Mouse (Mus musculus) granulocyte monocyte progenitor cell, adult 5-6 weeks (primary cell): ENCODE data around the gene Smyd3. TPM values are rescaled to one million over a fixed set of nuclear protein-coding genes. Genes with fewer than 3 reads are reported as not detected.

Experiments used
- ATAC-seq: replicated peaks from 2 replicates; pipeline ENCODE4 v1.8.0; 2016; ENCODE audit warnings: mild to moderate bottlenecking, moderate TSS enrichment, inconsistent platforms; ENCODE audit not compliant: poor library complexity, severe bottlenecking
- total RNA-seq, 2 experiments: library from RNA; stranded (forward) in 1 of 2; stranded (reverse) in 1 of 2; fragments of 200-712, 200-1000 nt in 1 of 2; fragments of >200 nt in 1 of 2; fragmentation: Nextera tagmentation in 1 of 2; gene quantifications; 2 replicates each; pipeline ENCODE4 v1.2.3; 2014 to 2017

Gene Smyd3
- total RNA-seq, 2 experiments from 2014 or later = 30.2 to 34.9 TPM

GRCm38 (mm10) chr1:179192781-179193180 is 325.1 kb downstream of the Smyd3 start:
- no peak for ATAC-seq

GRCm38 (mm10) chr1:179190837-179191236 is 327.0 kb downstream of the Smyd3 start:
- ATAC-seq = no peak

DNA sequence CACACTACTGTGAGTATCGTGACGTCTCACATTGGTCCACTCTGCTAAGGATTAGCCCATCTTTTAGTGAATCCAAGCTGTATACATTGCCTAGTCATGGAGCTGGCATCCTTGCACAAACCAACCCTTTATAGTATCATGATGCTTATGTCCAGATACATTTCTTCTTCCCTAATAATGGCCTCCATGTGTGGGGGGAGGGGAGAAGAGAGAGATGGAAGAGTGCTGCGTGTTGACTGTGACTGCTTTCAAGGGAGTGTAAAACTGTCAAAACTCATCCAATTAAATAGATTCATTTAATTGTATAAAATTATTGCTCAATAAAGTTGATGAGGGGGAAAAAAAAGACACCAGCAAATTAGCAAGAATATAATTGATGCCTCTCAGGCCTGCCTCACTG is 330.7 kb downstream of the Smyd3 start:
- ATAC-seq = no peak

GRCm38 (mm10) chr1:179184631-179185030 is 333.2 kb downstream of the Smyd3 start:
- no peak for ATAC-seq

DNA sequence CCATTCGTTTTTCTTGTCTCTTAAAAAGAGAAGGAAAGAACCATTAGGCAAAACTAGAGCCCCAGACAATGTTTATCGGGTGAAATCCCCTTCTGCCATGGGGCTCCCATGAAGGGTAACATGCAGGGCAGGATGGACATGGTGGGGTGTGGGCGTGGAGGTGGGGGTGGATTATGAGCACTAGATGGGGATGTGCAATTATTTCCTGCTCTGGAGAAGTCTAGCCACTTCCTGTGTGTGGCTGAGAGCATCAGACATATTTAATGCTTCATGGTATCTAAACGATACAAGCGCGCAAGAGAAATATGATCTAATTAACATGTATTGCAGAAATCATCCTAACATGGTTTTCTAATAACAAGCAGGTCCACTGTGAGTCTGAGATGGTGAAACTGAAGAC is 334.3 kb downstream of the Smyd3 start:
- peak; percentile 62 for ATAC-seq

DNA sequence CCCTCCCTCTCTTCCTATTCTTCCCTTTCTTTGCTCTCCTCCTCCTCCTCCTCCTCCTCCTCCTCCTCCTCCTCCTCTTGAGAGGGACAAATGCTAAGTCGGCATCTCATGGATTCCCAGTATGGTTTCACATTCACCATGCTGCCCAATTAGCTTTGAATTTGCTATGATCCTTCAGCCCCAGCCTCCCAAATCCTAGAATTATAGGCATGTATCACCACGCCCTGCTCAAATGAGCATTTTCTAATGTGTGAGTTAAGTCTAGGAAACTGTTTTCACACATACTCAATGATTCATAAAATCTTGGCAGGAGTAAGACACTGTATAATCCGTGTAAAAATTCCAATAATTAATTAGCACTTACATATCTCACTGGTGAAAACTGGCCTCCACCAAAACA is 337.3 kb downstream of the Smyd3 start:
- ATAC-seq = no peak

- no peak for ATAC-seq
Observed at GRCm38 (mm10) chr1:179176861-179177658, 340.8 kb downstream of the Smyd3 start.

- no peak for ATAC-seq
Observed at GRCm38 (mm10) chr1:179174241-179174640, 343.6 kb downstream of the Smyd3 start.

GRCm38 (mm10) chr1:179170555-179170954 is 347.3 kb downstream of the Smyd3 start:
- no peak for ATAC-seq

GRCm38 (mm10) chr1:179169749-179170148 is 348.1 kb downstream of the Smyd3 start:
- ATAC-seq = peak; percentile 71

DNA sequence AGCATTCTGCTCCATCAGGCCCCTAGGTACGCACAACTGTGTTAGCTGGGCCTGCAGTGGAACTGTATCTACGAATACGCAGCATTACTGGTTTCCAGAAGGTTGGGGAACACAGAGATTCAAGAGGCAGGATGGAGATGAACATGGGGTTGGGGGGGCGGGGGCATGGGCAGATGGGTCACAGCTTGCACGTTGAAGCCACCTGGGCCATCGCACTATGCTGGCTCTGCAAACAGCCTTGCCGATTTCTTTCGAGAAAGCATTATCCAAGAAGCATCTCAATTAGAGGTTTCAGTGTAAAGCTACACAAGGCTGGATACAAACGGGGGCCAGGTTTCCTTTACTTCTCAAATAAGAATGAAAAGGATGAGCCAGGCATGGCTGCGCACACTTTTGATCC is 348.7 kb downstream of the Smyd3 start:
- no peak for ATAC-seq

- peak; percentile 70 for ATAC-seq
Observed at GRCm38 (mm10) chr1:179164219-179164618, 353.6 kb downstream of the Smyd3 start.

DNA sequence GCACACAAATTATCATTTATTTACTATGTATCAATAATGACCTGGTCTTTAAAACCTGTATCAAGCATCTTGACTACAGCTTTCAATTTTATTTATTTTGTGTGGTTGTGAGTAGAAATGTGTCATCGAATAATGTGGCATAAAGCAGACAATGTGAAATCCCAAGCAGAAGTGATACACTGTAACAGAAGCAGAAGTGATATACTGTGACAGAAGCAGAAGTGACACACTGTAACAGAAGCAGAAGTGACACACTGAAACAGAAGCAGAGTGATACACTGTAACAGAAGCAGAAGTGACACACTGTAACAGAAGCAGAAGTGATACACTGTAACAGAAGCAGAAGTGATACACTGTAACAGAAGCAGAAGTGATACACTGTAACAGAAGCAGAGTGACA is 355.1 kb downstream of the Smyd3 start:
- peak; percentile 63 for ATAC-seq

DNA sequence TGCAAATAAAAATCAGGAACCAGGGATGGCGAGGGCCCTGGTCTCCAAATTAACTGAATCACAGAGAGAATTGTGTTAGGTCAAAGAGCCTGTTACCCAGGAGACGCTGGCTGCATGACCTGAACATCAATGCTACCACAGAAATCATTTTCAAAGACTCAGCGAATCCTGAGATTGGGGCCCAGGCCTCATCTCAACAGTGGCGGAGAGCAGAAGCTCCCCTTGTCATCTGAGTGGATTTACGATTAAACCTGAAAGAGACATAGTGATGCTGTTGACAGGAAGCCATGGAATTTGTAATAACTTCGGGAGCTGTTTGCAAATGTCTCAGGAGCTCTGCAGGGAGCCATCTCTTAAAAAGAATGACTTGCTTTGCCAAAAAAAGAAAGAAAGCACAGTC is 355.9 kb downstream of the Smyd3 start:
- no peak for ATAC-seq

- no peak for ATAC-seq
Observed at GRCm38 (mm10) chr1:179160697-179161096, 357.1 kb downstream of the Smyd3 start.

GRCm38 (mm10) chr1:179152376-179152775 is 365.5 kb downstream of the Smyd3 start:
- ATAC-seq = no peak

DNA sequence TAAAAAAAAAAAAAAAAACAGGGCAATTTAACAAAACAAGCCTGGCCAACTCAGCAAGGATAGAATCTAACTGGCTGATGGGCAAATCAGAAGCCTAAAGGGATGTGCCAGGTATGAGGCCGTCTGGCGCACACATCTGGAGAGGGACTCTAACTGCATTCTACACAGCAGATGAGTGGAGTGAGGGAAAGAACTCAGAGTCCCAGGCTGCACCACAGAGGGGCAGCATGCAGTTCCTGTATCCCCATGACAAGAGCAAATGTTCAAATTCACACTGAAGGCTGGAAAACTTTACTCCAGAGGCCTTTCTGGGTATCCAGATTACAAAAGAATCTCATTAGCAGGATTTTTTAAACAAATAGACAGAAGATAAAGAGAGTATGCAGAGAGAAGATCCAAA is 366.6 kb downstream of the Smyd3 start:
- no peak for ATAC-seq

DNA sequence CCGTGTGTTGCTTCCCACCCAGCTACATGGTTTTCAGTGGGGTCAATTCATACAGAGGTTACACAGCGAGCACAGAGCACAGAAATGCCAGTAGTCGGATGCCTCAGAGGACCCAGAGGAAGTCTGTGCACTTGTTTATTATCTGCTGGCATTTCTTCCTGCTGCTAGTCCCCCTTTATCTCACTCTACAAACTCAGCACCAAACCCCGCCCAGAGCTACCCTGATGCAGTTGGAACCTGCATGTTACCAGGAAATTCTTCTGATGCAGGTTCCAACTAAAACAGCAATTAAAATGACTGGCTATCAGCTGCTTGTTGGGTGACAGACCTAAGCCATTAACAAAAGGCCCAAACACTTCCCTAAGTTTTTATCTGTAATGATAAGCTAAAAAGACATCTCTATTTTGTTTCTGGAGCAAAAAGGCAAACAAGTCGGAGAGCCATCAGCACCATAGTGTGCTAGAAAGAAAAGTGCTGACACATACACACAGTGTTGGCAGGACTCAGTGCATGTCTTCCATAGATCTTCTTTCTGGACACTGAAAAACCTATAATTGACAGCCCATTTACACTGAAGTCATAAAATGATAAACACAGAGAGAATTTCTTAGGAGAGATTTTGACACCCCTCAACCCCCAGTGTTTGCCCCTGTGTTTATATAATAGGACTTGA is 368.2 kb downstream of the Smyd3 start:
- ATAC-seq = no peak

DNA sequence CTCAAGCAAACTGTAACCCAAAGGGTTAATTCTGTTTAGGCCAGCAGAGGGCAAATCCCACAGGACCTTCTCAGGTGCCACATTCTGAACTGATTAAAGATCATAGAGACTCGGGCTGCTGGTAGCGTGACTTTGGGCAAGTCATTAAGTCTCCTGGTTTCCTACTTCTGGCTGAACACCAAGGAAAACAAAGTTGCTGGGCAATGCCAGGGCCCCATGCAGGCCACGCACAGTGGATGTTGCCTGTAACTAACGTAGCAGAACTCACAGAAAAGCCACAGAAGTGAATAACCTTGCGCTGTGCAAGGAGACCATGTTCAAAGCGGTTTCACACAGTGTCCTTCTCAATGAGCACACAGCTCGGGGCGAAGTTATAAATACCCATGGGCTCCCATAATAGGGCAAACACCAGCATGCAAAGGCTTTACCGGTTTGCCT is 371.1 kb downstream of the Smyd3 start:
- ATAC-seq = no peak

GRCm38 (mm10) chr1:179143154-179143832 is 374.5 kb downstream of the Smyd3 start:
- ATAC-seq = no peak

DNA sequence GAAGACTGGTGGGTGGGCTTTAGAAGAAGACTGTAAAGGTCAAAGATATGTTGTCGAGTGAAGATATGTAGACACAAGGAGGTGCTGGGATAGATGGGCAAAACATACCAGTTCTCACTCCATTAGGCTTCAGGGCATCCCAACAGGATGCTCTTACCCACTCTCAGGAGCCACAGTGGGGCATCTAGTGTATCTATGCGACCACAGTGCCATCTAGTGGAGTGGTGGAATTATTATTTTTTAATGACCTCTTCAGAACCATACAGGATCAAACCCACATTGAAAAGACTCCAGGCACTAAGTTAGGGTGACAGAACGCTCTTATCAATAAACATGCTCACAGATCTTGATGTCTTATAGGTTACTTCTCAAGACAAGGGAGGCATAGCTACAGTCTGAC is 375.7 kb downstream of the Smyd3 start:
- ATAC-seq = peak; percentile 75
